Mouse (Mus musculus) lung, embryonic 16.5 days (tissue): ENCODE measurements around the gene Itga7. TPM values are rescaled to one million over a fixed set of nuclear protein-coding genes. Genes with fewer than 3 reads are reported as not detected.

Experiments used
- ATAC-seq: fragments of 200-750 bp; cut with Nextera tagmentation; 2 replicates; pipeline ENCODE4 v1.8.0; 2017; ENCODE audit warnings: low read depth, mild to moderate bottlenecking, moderate library complexity
- H3K27ac ChIP-seq: fragments of 300-500 bp; sonication (generic); 2 replicates; pipeline ENCODE4 v1.5.1; 2014; ENCODE audit warnings: mild to moderate bottlenecking, control low read depth, low read length
- H3K27me3 ChIP-seq: fragments of 300-500 bp; sonication (generic); 2 replicates; pipeline ENCODE4 v1.6.1; 2014; ENCODE audit warnings: low read depth, low read length, mixed read lengths; ENCODE audit not compliant: control insufficient read depth, insufficient read depth
- H3K36me3 ChIP-seq: fragments of 300-500 bp; sonication (generic); 2 replicates; pipeline ENCODE4 v1.6.1; 2014; ENCODE audit warnings: low read length; ENCODE audit not compliant: control insufficient read depth, insufficient read depth
- H3K4me1 ChIP-seq: fragments of 300-500 bp; sonication (generic); replicated peaks from 2 replicates; pipeline ENCODE4 v1.6.1; 2014; ENCODE audit warnings: low read length, mixed read lengths; ENCODE audit not compliant: control insufficient read depth, insufficient read depth
- H3K4me2 ChIP-seq: fragments of 300-500 bp; sonication (generic); 2 replicates; pipeline ENCODE4 v1.6.1; 2014; ENCODE audit warnings: low read depth, low read length, control low read depth
- H3K4me3 ChIP-seq: fragments of 300-500 bp; sonication (generic); 2 replicates; pipeline ENCODE4 v1.5.1; 2014; ENCODE audit warnings: mild to moderate bottlenecking, low read length, control low read depth
- H3K9ac ChIP-seq: fragments of 300-500 bp; sonication (generic); 2 replicates; pipeline ENCODE4 v1.6.1; 2014; ENCODE audit warnings: low read length, control low read depth
- H3K9me3 ChIP-seq: fragments of 300-500 bp; sonication (generic); 2 replicates; pipeline ENCODE4 v1.6.1; 2016; ENCODE audit warnings: low read length; ENCODE audit not compliant: control insufficient read depth
- whole genome bisulfite sequencing: fragments of 180-500 bp; shearing (Covaris S2); extraction: QIAGEN DNeasy Blood & Tissue Kit; methylation state at CpG from one replicate; pipeline ENCODE4 v1.1.7; 2014; 5-methylcytosine and 5-hydroxymethylcytosine counted together
- polyA plus RNA-seq: library from polyadenylated mRNA; unstranded; fragments of >200 nt; fragmentation: Nextera tagmentation; extraction: Ambion mirVana; gene quantifications from 2 replicates; pipeline ENCODE4 v1.2.1, GENCODE M21; 2015

Gene Itga7
- polyA plus RNA-seq, 1 experiment from 2014 or later, result 8.5 TPM

DNA sequence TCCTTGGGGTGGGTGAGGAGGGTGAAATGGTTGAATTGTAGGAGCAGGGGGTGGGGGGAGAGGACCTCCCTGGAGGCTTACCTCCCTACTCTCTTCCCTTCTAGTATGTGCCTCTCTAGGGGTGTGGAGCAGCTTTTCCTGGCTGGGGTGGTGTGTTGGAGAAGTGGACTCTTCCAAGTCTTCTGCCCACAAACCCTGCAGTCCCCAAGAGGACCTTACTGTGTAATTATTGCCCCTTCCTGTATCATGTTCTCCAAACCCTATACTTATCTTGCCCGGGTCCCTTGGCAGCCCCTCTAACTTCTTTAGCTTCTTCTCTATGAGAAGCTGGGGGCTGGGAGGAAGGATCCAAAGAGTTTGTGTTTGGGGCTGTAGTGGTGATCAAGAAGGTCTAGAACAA is 36.8 kb upstream of the Itga7 start:
- H3K9ac ChIP-seq, result no peak overlapping the region
- no peak overlapping the region for H3K27ac ChIP-seq
- ATAC-seq, result no peak
- H3K4me2 ChIP-seq, result no peak overlapping the region
- peaks cover 16% of the 10 kb centered on the region for H3K4me1 ChIP-seq
- H3K36me3 ChIP-seq, result no peaks in the 10 kb centered on the region
- no peaks in the 10 kb centered on the region for H3K9me3 ChIP-seq
- no peak overlapping the region for H3K4me3 ChIP-seq
- WGBS, result 24% methylated on average over 1 of the region's 1 CpGs
- peaks cover 14% of the 10 kb centered on the region; the same call in 1 of the 2 replicates for H3K27me3 ChIP-seq

DNA sequence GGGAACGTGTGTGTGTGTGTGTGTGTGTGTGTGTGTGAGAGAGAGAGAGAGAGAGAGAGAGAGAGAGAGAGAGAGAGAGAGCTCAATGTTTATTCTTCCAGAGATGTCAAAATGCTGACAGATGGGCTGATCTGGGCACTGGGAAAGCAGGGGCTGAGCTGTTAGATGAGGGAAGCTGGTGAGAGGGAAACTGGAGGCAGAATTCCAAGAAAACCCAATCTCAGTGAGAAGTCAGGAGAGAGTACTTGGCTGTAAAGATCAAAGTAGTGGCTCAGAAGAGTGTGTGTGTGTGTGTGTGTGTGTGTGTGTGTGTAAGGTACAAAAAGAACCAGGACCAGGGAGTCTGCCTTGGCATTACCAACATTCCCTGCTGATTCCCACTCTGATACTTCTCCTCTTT is 36.1 kb upstream of the Itga7 start:
- H3K36me3 ChIP-seq, result no peaks in the 10 kb centered on the region
- no peak overlapping the region for H3K4me3 ChIP-seq
- H3K9me3 ChIP-seq, result no peaks in the 10 kb centered on the region
- ATAC-seq, result no peak; the same call in 1 of the 2 replicates
- no peak overlapping the region for H3K4me2 ChIP-seq
- WGBS, result 0% methylated on average over 1 of the region's 1 CpGs
- H3K9ac ChIP-seq, result no peak overlapping the region
- peak overlapping the region; percentile 31 for H3K27ac ChIP-seq
- peaks cover 14% of the 10 kb centered on the region; the same call in 1 of the 2 replicates for H3K27me3 ChIP-seq
- peaks cover 16% of the 10 kb centered on the region for H3K4me1 ChIP-seq

DNA sequence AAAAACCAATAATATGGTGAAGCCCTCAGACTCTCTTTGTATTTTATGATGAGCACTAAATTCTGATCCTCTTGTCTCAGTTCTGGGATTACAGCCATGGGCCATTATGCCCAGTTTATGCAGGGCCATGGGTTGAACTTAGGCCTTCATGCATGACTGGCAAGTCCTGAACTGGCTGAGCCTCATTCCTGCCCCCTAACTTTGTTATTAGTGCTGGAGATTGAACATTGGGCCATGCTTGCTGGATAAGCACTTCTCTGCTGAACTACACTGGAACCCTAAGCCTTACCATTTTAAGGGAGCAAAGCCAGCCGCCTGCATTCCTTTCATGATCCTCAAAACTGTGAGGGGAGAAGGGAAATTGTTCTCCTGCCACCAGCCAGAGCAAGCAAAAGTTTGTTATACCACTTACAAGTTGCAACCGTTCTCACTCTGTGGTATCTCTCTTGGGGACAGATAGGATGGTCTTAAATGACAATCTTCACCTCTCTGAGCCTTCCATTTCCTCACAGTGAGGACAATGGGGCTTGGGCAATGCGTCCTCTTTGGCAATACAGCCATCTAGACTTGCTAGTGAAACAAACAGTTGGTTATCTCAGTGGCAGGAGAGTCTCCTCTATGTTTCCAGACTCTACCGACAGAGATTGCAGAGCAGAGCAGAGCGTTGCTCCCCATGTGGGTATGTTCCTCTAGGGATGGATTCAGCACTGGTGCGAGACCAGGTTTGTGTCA is 33.7 kb upstream of the Itga7 start:
- H3K9ac ChIP-seq, result no peak overlapping the region
- H3K27me3 ChIP-seq, result peaks cover 7% of the 10 kb centered on the region; the same call in 1 of the 2 replicates
- no peak overlapping the region for H3K4me3 ChIP-seq
- WGBS, result 78% methylated on average over 6 of the region's 6 CpGs
- H3K36me3 ChIP-seq, result no peaks in the 10 kb centered on the region
- no peak overlapping the region for H3K27ac ChIP-seq
- H3K9me3 ChIP-seq, result no peaks in the 10 kb centered on the region
- ATAC-seq, result no peak
- no peak overlapping the region for H3K4me2 ChIP-seq
- peaks cover 16% of the 10 kb centered on the region for H3K4me1 ChIP-seq

DNA sequence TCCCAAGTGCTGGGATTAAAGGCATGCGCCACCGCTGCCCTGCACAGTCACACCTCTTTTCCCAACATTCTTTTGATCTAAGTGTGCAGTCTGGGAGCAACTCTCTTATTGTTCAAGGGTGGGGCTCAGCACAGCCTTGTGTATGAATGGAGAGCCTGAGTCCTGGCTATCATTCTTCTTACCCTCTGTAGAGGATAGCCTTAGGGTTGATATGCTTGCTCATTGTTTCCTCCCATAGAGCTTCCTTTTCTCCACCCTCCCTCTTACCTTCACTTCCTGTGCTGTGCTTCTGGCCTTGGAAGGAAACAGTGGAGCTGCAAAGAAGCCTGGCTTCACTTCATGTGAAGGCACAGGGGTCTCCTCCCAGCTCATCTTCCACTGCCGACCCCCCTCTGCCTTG is 32.9 kb upstream of the Itga7 start, which contains the start of gene Cd63:
Gene Cd63 (plus strand): TSS at position 292 of the 400 bp plus-strand sequence.
- Histone ChIP-seq H3K27me3 (peaks cover 7% of the 10 kb centered on the region; the same call in 1 of the 2 replicates), H3K4me3 (no peak within 1 kb of the TSS), H3K4me1 (peaks cover 13% of the 10 kb centered on the region), H3K9ac (no peak within 1 kb of the TSS), H3K27ac (no peak within 1 kb of the TSS), H3K36me3 (no peaks in the 10 kb centered on the region), H3K4me2 (no peak within 1 kb of the TSS), H3K9me3 (no peaks in the 10 kb centered on the region)
- 68% methylated on average over 3 of the region's 3 CpGs for WGBS
- no peak for ATAC-seq

DNA sequence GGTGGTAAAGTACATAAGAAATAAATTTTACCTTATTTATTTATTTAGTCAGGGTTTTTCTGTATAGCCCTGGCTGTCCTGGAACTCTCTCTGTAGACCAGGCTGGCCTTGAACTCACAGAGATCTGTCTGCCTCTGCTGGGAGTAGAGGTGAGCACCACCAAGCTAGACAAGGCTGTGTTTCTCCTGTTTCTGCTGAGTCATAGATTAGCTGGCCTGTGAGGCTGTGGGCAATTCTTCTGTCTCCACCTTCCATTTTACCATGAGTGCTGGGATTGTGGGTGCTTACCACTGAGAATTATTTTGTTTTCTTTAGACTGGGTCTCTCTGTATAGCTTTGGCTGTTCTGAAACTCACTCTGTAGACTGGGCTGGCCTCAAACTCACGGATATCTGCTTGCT is 32.2 kb upstream of the Itga7 start:
- Histone ChIP-seq H3K27me3 (peaks cover 3% of the 10 kb centered on the region; the same call in 1 of the 2 replicates), H3K9ac (no peak overlapping the region), H3K36me3 (no peaks in the 10 kb centered on the region), H3K27ac (no peak overlapping the region), H3K4me2 (no peak overlapping the region), H3K9me3 (no peaks in the 10 kb centered on the region), H3K4me3 (no peak overlapping the region), H3K4me1 (peaks cover 6% of the 10 kb centered on the region)
- no peak for ATAC-seq
- WGBS, result 79% methylated on average over 1 of the region's 1 CpGs

DNA sequence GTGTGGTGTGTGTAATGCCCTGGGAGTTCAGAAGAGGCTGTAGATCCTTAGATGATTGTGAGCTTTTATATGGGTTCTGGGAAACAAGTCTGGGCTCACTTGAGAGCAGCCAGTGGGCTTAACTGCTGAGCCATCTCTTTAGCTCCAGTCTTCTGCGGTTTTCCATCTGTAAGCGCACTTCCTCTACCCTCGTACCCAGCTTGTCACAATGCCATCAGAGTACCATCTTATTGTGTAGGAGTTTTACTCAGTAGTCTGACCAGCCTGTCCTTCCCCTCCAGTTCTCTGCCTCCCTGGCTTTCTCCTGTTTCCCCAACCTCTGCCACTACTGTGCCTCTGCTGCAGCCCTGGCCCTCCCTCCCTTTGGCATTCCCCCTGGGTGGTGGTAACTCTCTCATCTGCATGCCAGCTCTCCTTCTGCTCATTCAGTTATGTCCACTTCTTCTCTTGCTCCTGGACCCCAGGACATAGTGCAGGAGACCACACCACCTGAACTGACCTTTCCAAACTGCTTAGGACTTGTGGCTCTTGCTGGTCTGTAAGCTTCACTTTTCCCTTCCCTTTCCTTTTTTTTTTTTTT is 31.1 kb upstream of the Itga7 start:
- H3K4me3 ChIP-seq, result no peak overlapping the region
- ATAC-seq, result no peak
- WGBS, result 80% methylated on average over 3 of the region's 3 CpGs
- no peaks in the 10 kb centered on the region for H3K36me3 ChIP-seq
- H3K27ac ChIP-seq, result no peak overlapping the region
- H3K4me1 ChIP-seq, result no peaks in the 10 kb centered on the region
- H3K27me3 ChIP-seq, result no peaks in the 10 kb centered on the region
- no peaks in the 10 kb centered on the region for H3K9me3 ChIP-seq
- no peak overlapping the region for H3K4me2 ChIP-seq
- no peak overlapping the region for H3K9ac ChIP-seq

DNA sequence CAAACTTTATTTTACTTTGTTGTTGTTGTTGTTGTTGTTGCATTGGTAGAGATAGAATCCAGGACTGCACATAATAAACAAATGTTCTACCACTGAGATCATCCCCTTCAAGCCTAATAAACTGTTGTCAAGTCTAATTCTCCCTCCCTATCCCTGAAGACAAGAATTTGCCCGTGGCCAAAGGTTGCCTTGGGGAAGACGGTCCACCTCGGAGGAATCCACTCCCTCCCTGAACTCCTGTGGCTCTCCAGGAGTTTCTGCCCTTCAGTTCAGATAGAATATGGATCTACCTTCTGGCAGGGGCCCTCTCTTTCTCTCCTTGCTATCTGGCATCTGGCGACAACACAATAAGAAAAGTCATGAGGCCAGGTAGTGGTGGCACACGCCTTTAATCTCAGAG is 28.8 kb upstream of the Itga7 start:
- H3K9ac ChIP-seq, result no peak overlapping the region
- 79% methylated on average over 5 of the region's 5 CpGs for WGBS

DNA sequence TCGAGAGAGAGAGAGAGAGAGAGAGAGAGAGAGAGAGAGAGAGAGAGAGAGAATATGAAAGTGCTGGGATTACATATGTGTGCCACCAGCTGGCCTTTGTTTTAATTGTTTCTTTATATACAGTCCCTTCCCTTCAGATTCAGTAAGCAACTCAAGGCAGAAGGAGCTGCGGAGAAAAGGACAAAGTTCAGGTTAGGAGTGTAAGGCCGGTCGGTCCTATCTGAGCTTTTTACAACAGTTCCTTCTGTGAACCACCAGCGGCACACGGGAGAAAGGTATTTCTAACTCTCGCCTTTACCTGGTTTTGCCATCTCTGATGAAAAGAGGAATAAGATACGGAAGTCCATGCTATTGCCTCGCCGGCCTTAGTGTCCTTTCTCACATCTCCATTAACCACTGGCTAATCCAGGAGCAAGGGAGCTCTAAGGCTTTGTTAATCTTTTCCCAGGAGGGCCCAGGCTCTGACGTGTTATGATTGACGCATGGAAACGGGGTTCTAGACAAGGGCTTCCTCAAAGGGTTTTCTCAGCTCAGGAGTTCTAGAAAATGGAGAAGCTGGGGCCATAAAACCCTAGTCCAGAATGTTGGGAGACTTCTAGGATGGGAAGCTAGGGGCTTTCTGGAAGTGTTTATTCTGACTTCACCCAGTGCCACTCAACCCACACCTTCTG is 24.7 kb upstream of the Itga7 start:
- Histone ChIP-seq H3K36me3 (peaks cover 4% of the 10 kb centered on the region; the same call in 1 of the 2 replicates), H3K4me2 (peak overlapping the region; percentile 84), H3K27me3 (no peaks in the 10 kb centered on the region), H3K9me3 (no peaks in the 10 kb centered on the region), H3K9ac (peak overlapping the region; percentile 95), H3K27ac (peak overlapping the region; percentile 91), H3K4me1 (peaks cover 17% of the 10 kb centered on the region; the same call in 1 of the 2 replicates), H3K4me3 (peak overlapping the region; percentile 91)
- no peak for ATAC-seq
- 54% methylated on average over 13 of the region's 13 CpGs for WGBS

More for the DNA sequence above, 28.8 kb upstream of the Itga7 start:
- ATAC-seq, result no peak
- H3K27me3 ChIP-seq, result no peaks in the 10 kb centered on the region
- no peak overlapping the region for H3K4me2 ChIP-seq
- H3K27ac ChIP-seq, result no peak overlapping the region
- peaks cover 6% of the 10 kb centered on the region; the same call in 1 of the 2 replicates for H3K4me1 ChIP-seq
- H3K4me3 ChIP-seq, result no peak overlapping the region
- H3K9me3 ChIP-seq, result no peaks in the 10 kb centered on the region
- no peaks in the 10 kb centered on the region for H3K36me3 ChIP-seq

DNA sequence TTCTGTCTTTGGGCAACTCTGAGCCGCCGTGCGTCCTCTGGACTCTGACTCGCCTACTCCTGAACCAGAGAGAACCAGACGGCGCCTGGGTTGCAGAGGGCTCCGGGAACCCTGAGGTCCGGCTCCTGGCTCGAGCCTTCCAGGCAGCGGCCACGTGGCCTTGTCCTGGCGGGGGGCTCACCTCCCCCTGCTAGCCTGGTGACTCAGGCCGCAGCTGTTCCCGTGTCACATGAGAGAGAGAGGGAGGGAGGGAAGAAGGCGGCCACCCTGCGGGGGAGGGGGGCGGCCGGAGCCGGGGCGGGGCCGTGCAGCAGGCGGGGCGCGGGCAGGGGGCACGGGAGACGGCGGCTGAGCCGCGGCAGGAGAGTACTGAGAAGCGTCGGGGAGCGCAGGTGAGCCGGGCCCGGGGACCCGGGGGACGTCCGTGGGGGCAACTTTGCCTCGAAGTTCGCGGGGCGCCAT is 24.0 kb upstream of the Itga7 start:
- peak; percentile 92 for ATAC-seq
- H3K9ac ChIP-seq, result peak overlapping the region; percentile 95

More for the DNA sequence above, 24.0 kb upstream of the Itga7 start:
- H3K27ac ChIP-seq, result peak overlapping the region; percentile 91
- H3K4me2 ChIP-seq, result peak overlapping the region; percentile 84
- no peaks in the 10 kb centered on the region for H3K27me3 ChIP-seq
- no peaks in the 10 kb centered on the region for H3K9me3 ChIP-seq
- WGBS, result 1% methylated on average over 38 of the region's 41 CpGs
- H3K4me3 ChIP-seq, result peak overlapping the region; percentile 91
- H3K4me1 ChIP-seq, result peaks cover 17% of the 10 kb centered on the region; the same call in 1 of the 2 replicates
- peaks cover 9% of the 10 kb centered on the region for H3K36me3 ChIP-seq
